Mouse (Mus musculus) left cerebral cortex, adult 9 months (tissue): ENCODE results near the gene Krt39.

Source experiments
- DNase-seq, 2 experiments: peaks; one replicate each; pipeline ENCODE4 v3.0.0; 2022; ENCODE audit warnings: low spot score in 2 of 2

Gene Krt39

DNA sequence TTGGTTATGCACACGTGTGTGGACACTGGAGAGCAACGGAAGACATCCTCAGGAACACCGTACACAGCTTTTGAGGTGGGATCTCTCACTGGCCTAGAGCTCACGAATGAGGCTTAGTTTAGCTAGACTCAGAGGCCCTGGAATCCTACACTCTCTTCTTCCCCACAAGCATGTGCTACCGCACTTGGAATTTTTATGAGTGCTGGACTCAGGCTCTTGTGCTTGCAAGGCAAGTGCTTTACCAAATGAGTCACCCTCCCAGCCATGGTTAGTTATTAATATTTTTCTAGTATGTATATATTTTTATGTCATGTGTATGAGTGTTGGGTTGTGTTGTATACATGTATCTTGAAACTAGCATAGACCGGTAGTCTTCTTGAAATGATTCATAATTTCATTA lies 49.2 kb downstream of the Krt39 start:
- no peak for DNase-seq

DNA sequence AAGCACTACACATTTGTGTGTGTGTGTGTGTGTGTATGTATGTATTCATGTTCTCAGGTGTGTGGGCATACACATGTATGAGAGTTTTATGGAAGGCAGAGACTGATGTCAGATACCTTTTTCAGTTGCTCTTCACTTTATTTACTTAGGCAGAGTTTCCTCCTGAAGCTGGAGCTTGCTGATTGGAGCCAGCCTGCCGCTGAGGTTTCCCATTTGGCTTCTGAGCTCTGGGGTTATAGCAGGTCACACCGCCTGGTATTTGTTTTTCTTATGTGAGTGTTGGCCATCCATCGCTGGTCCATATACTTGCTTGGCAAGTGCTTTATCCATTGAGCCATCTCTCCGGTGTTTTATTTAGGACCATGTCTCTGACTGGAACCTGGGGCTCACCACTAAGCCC lies 51.9 kb downstream of the Krt39 start:
- DNase-seq, result no peak

DNA sequence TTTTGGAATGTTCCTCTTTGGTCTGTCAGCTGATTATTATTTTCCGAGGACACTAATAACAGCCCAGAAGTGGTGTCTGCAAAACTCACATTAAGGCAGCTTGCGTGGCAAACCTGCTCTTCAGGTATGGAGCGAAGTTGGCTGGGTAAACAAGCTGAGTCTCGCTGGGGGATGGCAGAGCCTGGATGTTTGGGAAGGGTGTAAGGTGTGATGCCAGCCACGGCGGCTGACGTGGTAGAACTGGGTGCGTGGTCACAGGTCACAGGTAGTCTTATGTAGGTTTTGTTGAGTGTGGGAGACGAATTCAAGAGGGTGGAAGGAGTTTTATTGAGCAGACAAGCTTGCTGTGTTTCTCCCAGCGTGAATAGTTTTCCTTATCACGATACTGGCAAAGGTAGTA lies 52.6 kb downstream of the Krt39 start:
- no peak for DNase-seq

DNA sequence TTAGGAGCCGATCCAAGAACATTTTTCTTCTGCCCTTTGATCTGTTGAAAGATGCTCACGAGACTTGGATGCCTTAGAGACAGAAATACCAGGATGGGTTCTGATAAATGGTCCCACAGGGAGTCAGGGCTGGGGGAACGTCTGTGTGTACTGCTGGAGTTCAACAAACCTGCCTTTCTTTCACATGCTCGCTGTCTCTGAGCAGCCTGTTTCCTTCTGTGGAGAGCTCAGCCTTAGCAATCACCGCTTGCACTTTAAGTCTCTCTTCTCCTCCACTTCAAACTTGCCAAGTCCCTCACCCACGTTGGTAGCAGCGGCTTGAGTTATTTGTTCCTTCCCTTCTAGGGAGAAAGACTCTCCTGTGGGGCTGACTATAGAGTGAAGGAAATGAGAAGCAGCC lies 54.8 kb downstream of the Krt39 start:
- DNase-seq, result peak in 1 of 2 experiments; percentile 59

DNA sequence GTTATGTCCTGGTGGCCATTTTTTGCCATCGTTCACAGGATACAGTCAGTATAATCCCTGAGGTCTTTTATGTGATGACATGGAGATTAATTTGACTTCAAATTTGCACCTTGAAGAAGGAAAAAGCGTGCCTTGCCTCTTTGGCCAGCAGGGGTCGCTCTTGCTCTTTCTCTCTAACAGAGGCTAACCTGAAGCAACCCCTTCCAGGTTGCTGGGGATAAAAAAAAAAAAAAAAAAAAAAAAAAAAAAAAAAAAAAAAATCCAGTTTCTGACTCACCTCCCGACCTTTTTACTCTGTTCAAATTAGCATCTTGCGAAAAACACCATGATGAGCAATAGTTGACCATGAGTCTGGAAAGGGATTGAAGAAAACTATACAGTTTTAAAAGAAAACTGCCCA lies 56.3 kb downstream of the Krt39 start:
- DNase-seq, result peak in 1 of 2 experiments; percentile 86
